Mouse (Mus musculus) cerebellum, postnatal 25 days (tissue): ENCODE data around the gene Gm11037.
A peak's percentile ranks its signal among the peaks of the same experiment; 100 is the strongest.

Source experiments
- DNase-seq, 2 experiments: peaks; one replicate each; pipeline ENCODE4 v3.0.0; 2021; ENCODE audit warnings: mixed read lengths in 2 of 2

The Gm11037 gene

DNA sequence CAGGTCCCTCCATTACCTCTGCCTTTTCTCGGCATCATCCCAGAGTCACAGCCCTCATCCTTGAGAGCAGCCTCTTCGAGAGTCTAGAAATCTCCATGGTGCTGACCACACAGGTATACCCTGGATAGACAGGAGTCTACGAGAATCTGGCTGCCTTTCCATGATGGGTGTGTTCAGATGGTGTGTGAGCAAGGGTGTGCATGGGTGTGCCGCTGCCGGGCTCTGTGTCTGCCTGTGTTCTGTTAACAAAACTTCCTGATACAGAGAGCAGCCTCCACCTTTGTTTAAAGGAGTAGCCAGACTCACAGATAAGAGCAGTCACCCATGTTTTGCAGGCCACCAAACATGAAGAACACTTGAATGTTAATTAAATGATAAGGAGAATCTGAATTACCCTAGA, 3.5 kb upstream of the Gm11037 start:
- DNase-seq, result no peak

DNA sequence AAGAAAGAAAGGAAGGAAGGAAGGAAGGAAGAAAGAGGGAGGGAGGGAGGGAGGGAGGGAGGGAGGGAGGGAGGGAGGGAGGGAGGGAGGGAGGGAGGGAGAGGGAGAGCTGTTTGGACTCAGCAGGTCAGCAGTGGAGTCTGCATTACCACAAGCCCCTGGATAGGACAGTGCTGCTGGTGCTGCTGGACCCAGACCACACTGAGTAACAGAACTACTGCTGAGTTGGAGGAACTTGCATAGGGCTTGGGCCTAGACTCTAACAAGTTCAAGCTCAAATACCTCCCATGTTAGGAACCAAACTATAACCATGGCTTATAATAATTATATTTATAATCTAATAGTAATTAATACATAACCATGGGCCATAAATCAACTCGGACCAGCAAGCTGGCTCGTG, 2.4 kb upstream of the Gm11037 start:
- no peak for DNase-seq

DNA sequence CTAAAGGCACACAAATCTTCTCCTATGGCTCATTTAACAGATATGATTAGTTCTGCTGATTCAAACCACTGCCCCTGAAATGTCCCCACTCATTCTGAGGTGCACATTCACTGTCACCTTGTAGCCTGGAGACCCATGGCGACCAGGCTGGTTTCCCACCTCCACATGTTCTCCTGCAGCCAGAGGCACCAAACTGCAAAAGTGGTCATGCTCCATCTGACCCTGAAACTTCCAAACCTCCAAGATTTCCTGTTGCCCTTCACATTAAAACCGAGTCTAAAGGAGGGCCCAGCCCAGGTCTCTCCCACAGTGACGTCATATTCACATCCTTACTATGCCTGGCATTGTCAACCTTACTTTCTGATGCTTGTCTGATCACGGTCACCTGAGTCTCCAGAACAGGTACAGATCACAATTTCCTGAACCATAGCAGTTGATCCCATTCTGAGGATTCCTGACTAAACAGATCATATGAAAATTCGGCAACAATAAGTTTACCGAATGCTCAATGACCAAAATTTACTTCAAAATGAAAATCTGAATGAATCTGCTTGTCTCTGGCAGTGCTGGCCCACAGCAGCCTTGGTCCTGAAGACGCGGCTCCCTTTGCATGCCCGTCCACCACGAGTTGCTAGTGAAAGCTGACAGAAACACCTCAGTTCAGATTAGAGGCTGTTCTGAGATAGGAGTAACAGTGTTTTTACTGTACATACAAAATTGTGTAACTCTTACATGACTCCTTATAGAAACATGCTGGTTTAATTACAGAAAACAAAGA, 997 bp upstream of the Gm11037 start:
- DNase-seq, result no peak

DNA sequence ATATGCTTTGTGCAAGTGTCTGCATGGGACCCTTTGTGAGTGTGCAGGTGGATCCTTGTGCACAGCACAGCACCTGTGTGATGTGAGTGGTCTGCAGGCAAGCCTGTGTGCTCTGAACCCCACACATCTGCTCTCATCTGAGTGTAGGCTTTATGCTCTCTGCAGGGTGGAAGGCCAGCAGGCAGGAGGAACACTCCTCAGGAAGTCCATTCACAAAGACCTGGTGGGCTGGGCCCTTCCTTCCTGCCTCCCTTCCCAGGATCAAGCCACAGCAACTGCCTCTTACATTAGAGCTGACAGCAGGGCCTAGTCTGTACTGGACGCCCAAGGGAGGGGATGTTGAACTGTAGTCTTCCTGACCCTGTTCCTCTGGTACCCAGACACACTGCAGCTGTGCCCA, 1.1 kb downstream of the Gm11037 start:
- DNase-seq, result no peak

DNA sequence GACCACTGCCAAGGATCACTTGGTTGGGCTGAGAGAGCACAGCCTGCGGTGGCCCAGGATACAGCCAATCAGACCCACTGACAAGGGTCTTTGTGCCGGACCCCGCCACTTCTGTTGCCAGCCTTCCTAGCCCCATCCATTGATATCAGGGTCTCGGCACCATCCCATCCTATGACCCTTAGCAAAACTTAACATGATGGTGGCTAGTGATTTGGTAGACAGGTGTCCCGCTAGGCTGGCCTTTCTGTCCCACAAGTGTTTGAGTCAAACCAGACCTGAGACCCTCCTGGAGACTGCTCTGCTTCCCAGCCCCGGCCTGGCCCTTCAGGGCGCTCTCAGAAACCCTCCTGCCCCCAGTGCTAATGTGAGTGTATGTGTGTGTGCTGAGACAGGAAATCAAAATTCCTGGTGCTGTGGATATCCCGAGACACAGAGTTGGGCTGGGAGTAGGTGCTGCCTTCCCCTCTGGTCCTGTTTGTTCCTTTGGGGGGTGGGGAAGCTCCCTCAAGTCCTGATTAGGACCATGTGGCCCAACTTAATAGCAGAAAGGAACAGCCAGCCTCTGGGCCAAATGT, 1.6 kb downstream of the Gm11037 start:
- no peak for DNase-seq

DNA sequence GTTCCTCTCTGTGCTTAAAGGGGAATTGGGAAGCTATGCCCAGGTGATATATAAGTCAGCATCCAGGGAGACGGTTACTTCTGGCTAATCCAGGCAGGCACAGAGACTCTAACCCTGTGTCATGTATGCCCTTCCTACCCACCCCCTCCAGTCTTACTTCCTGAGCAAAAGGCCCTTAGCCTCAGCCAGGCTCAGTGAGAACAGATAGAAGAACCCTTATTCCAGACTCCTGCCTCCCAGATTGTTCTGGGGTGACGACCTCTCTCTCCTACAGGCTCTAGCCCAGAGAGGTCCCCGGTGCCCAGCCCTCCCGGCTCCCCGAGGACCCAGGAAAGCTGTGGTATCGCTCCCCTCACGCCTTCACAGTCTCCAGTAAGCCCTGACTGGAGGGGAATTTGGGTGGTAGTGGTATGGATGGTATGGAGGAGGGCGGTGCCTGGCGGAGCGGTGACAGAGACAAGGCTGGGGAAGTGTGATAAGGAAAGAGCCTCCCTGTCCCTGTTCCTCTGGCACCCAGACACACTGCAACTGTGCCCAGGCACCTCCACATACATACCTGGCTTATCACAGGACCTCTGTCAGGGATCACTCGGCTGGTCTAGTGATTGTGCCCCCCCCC, 2.3 kb downstream of the Gm11037 start:
- DNase-seq, result no peak

DNA sequence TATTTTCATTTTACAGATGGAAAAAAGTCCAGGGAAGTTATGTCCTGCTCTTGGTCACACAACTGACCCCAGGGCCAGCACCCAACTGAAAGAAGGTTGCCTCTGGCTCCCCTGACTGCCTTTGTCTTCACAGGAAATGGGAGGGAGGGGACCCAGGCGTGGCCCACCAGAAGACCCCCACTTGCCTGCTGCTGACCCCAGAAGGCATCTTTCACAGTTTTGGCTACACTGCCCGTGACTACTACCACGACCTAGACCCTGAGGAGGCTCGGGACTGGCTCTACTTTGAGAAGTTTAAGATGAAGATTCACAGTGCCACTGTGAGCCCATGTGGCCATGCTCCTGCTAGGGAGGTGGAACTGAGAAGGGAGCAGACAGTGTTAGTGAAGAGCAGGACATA, 5.0 kb downstream of the Gm11037 start:
- DNase-seq, result no peak

DNA sequence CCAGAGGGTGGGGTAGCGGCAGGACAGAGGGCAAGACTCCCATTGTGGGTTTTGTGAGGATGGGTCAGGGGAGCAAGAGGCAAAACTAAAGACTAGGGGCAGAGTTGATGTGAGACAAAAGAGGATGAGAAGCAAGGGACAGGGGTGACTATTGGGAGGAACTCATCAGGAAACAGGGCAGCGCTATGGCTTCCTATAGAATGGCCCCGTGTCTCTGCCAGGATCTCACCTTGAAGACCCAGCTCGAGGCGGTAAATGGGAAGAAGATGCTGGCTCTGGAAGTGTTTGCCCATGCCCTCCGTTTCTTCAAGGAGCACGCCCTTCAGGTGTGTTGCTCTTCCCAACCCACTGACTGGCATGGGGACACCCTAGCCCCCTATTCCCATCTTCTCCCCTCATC, 5.5 kb downstream of the Gm11037 start:
- DNase-seq, result no peak

DNA sequence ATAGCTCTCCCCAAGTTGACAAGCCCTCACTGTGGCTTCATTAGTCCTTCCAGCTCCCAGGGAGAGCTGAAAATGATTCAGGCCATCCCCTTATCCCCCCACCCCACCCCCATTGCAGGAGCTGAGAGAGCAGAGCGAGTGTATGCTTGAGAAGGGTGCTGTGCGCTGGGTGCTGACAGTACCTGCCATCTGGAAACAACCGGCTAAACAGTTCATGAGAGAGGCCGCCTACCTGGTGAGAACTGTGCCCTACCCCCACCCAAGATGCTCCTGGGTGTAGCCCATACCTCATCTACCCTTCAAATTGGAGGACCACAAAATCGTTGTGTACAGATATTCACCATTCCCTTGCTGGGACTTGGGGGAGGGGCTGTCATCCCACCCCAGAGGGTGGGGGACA, 6.0 kb downstream of the Gm11037 start:
- DNase-seq, result no peak

DNA sequence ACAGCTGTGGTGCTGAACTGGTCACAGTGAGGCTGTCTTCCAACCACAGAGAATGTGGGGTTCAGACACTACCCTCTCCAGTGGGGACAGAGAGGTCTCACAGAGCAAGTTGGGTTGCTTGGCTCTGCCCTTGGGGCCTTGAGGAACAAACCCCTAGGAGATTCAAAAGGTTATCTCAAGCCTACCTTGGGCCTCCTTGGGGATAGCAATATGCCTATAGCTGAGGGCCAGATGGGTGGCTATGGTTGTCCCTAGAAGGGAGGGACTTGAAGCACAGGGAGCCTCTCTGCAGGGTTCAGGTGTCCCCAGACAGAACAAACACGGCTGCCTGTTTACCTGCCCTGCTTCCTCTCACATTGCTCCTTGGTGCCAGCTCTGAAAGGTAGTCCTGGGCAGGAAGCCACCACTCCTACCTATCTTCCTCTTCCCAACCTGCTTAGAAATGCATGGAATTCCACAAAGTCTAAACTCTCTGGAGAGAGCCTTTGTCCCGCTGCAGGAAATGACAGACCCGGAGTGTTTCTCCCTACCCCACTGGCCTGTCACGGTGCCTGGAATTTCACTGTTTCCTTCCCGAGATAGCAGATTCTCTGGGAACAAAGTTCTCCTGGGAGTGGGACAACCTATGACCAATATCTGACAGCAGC, 6.7 kb downstream of the Gm11037 start:
- DNase-seq, result no peak

DNA sequence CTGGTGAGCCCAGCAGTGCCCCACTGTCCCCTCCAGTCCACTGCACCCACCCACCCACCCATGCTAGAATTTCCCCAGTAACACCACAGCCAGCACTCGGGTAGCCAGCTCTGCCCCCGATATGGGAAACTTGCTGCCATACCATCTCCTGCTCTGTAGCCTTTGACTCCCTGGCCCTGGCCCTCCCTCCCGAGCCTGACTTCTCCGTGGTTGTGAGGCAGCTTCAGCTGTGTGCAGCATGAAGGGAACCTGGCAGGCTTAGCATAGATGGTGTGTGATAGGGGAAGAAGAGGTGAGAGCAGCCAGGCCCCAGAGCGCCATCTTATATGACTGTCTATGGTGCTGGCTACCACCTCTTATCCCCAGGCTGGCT, 7.2 kb downstream of the Gm11037 start:
- DNase-seq, result no peak

DNA sequence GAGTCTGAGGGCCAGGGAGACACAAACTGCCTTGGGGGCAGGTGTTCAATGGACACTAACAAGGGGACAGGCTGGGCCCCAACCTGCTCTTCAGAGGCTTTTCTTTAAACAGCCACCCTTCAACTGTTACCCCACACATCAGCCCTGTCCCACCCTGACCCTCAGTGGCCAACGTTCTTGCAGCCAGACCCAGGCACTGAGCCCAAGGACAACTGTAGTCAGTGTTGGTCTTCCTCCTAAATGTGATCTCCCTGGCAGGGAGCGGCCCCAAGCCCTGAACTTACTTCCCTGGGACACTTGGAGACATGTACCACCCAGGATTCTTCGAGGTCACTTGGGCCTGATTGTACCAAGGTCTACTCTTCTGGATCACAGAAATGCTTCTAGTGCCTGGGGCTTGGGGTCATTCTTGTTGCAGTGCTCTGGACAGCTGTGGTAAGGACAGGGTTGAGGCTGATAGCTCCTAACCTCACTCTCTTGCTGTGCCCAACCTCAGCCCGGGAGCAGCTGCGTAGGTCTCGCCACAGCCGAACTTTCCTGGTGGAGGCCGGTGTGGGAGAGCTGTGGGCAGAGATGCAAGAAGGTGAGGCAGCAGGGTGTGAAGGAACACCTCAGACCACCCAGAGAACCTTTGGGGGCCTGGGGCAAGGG, 8.2 kb downstream of the Gm11037 start:
- DNase-seq, result no peak

DNA sequence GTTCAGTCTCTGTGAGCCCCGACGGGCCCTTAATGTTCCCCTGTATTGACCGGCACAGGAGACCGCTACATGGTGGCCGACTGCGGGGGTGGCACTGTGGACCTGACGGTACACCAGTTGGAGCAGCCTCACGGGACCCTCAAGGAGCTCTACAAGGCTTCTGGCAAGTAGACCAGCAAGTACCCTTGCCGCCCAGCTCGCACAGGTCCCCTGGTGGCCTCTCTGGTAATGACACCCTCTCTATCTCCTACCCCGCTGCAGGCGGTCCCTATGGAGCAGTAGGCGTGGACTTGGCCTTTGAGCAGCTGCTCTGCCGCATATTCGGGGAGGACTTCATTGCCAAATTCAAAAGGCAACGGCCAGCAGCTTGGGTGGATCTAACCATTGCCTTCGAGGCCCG, 9.3 kb downstream of the Gm11037 start:
- peak; percentile 27 to 49 for DNase-seq

DNA sequence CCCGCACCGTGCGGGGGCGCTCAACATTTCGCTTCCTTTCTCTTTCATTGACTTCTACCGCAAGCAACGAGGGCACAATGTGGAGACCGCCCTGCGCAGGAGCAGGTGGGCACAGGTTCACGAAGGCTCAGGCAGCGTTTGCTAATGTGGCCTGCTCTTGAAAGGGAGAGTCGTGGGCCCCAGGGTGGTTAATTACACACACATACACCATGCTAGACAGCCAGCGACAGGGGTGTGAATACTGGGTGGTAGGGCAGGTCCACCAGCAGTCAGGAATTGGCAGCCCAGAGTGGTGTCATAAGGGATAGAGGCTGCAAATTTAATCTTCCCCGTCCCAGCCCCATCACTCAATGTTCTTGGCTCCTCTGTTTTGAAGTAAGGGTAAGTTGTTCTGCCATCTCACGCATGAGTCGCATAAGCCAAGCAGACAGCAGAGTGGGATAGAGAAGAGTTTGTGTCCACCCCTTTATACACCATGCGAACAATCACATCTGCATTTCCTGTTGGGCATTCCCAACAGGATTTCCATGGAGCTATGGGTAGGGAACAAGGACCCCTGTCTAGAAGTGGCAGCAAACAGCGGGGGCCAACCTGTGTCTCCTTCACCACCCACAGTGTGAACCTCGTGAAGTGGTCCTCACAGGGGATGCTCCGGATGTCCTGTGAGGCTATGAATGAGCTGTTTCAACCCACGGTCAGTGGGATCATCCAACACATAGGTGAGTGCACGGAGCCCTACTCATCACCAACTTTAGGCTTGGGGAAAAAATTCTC, 9.9 kb downstream of the Gm11037 start:
- no peak for DNase-seq

DNA sequence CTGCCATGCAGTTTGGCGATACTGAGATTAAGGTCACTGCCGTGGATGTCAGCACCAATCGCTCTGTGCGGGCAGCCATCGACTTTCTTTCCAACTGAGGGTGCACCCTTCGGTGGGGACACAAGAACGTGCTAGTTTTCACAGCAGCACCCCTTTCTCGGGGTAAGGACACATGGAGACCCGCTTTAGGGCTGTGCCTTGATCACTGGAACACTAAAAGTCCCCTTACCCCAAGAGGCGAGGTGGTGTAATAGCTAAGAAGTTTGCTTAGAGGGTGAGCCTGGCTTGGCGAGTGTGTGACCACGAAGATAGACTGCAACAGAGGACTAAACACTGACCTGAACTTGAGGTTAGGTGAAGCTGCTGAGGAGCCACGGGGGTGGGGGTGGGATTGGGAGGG, 11.8 kb downstream of the Gm11037 start:
- DNase-seq, result no peak

DNA sequence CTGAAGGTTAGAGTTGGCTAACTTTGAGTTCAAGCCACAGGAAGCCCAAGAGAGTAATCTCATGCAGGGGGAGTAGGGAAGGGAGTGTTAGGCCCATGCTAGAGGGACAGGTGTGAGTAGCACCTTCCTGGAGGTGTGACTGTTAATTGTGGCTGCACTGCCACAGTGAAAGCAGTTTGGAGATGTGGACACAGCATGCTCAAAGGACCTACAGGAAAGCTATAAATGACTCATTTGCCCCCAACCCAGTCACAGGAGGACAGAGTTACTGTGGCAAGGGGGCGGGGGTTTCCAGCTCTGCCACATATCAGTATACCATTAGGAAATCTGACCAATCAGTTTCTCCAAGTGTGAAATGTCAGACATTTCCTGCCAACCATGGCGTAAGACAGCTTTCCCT, 12.2 kb downstream of the Gm11037 start:
- no peak for DNase-seq

DNA sequence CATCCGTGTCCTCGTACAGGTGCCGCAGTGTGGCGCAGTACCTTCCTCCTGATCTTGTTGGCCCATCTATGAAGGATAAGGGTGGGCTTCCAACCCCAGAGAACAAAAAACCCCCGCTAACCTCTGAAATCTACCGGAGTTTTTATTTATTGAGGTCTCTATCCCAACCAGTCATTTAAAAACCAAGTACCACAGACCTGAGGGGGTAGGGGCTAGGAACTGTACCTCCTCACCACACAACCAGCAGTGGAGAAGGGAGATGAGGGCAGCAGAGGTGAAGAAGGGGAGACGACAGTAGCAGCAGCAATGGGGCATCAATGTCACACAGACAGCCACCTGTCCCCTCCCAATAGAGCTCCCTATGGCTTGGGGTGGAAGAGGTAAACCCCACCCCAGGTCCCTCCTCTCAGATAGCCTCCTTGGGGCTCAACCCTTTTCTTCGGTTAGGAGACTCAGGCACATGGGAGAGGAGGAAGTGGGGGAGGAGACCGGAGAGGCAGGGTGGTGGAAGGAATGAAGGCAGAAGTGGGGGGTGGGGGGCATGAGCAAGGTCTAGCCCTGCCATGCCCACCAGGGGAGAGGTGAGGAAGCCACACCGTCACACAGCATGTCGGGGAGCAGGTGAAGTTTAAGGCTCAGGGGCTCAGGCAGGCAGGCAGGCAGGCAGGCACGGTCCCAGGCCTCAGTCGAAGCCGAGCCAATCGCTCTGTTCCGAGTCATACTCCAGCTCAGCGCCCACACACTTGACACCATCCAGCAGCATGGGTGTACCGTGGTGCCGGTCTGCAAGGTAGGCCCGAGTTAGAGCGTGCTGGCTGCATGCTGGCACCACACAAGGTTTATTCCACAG, 13.1 kb downstream of the Gm11037 start:
- DNase-seq, result no peak

DNA sequence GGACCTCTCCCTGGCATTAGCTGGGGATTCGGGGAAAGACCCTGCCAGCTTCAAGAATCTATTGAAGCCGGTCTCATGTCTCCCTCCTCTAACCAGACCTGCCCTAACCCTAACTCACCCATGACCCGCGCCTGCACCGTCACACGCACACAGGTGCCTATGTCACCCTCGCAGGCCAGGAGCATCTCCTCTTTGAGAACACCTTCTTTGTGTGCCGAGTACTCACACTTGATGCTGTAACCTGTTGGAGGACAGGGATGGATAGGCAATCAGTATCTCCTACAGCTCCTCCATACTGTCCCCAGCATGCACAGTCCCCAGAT, 13.7 kb downstream of the Gm11037 start:
- no peak for DNase-seq

DNA sequence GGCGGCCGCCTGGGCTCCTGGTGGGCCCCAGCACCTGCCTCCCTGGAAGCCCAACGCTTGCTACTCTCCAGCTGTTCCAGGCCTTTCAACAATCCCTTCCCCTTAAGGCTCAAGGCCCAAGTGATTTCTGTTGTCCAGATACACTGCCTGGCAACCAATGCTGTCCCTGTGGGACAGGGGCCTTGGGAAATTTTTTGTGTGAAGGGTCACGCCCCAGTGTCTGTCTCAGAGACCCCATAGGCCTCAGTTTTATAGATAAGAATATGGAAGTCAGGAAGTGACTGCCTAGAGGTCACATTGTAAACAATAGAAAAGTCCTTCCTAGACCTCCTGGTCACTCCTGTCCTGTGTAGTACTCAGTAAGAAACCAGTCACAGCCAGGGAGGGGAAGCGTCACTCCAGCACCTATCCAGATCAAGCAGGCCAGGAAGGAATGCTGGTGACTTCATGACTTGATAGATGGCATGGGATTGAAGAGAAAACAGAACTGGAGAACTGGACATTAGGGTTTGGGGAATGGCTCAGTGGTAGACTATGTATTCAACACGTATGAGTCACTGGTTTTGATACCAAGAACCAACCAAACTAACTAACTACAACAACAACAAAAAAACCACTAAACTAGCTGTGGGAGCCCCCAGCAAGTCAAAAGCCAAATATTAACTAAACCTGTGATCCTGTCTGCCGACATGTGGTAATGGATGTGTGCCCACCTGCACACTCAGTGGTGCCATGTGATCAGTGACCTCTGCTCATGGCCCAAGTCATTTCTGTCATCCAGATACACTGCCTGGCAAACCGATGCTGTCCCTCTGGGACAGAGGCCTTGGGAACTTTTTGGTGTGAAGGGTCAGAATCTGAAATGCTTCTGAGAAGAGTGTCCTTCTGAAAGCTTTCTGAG, 15.3 kb downstream of the Gm11037 start:
- DNase-seq, result no peak

DNA sequence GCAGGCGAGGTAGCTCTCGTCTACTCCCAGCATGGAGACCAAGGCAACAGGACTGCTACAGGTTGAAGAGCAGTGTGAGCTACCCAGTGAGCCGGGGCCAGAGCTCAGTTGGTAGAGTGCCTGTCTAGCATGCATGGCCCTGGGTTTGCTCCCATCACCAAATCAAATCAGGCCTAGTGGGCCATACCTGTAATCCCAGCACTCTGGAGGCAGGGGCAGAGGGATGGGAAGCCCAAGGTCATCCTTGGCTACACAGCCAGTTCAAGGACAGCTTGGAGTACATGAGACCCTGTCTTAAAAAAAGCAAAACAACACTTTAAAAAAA, 15.9 kb downstream of the Gm11037 start:
- no peak for DNase-seq

DNA sequence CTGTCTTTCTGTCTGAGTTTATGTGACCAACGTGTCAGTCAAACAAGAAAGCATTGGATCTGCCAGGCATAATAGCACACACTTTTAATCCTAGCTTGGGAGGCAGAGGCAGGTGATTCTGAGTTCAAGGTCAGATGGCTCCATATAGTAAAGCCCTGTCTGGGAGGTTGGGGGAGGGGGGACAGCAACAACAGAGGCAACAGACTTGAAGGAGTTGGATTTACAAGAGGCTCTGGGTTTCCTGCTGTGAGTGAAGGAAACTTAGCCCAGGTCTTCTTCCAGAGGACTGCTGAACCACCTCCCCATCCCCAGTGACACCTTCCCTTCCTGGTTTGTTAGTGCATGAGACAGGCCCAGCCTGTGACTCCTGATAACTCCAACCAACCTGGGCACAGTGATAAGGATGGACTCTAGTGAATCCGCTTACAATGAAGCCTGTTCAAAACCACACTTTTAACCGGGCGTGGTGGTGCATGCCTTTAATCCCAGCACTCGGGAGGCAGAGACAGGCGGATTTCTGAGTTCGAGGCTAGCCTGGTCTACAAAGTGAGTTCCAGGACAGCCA, 19.0 kb downstream of the Gm11037 start:
- DNase-seq, result no peak
